In the genomic region with DNA sequence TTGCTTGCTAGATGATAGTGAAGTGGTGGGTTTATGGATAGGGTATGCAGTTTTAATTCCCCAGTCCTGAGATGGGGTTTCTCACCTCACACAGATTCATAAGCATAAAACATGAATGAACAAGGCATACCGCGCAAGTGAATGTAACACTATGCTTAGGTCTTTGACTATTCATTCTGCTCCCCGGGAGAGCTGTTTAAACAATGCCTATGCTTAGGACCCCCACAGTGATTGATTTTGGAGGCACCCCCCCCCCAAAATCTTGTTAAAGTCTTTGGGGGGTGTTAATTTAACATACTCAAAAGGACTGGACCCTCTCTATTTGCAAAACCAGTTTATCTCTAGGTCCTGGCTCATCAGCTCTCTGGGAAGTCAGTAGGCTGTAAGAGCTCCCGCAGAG, we compare ENCODE assay signal across 10 mouse cellular contexts. TPM values are rescaled to one million over a fixed set of nuclear protein-coding genes. Genes with fewer than 3 reads are reported as not detected.
DNase-seq lines count a peak whose midpoint lies in the region; ATAC-seq and TF ChIP-seq lines count a peak whose summit lies in the region.
"Had no signal": no experiment of that assay in that cellular context is flagged by ENCODE, and none has a peak within 500 bp of the region (broad histone marks: within the 10 kb centered on the region; RNA-seq: fewer than 3 reads in every experiment).

No protein-coding gene starts in this region.

- H3K27ac ChIP-seq in heart, postnatal 0 days (ENCODE audit: low read depth) = no peak overlapping the region
- H3K27ac ChIP-seq in embryonic facial prominence, embryonic 15.5 days (replicated peaks) = peak overlapping the region; percentile 63; the same call in 1 of the 2 replicates
- H3K27ac ChIP-seq in intestine, embryonic 16.5 days (ENCODE audit: low read length) = no peak overlapping the region

- H3K27me3 ChIP-seq in heart, postnatal 0 days (ENCODE audit: control insufficient read depth, insufficient read depth, low read length) = no peaks in the 10 kb centered on the region
- H3K27me3 ChIP-seq in embryonic facial prominence, embryonic 15.5 days = no peaks in the 10 kb centered on the region
- H3K27me3 ChIP-seq in intestine, embryonic 16.5 days (replicated peaks; ENCODE audit: control insufficient read depth, insufficient read depth, low read length) = no peaks in the 10 kb centered on the region

- no peaks in the 10 kb centered on the region for H3K4me1 ChIP-seq in heart, postnatal 0 days (ENCODE audit: control insufficient read depth, insufficient read depth)
- no peaks in the 10 kb centered on the region for H3K4me1 ChIP-seq in embryonic facial prominence, embryonic 15.5 days
- no peaks in the 10 kb centered on the region for H3K4me1 ChIP-seq in intestine, embryonic 16.5 days (ENCODE audit: control insufficient read depth, insufficient read depth, low read length)

- TF ChIP-seq EP300 in heart, postnatal 0 days (IDR thresholded peaks at IDR 0.05; ENCODE audit: low read depth) = no peak

- no peak for TF ChIP-seq CTCF in heart, postnatal 0 days (IDR thresholded peaks at IDR 0.05; ENCODE audit: low read depth)

- WGBS in heart, postnatal 0 days = 44% methylated on average over 4 of the region's 4 CpGs
- 52% methylated on average over 4 of the region's 4 CpGs for WGBS in embryonic facial prominence, embryonic 15.5 days
- 48% methylated on average over 4 of the region's 4 CpGs for WGBS in intestine, embryonic 16.5 days

- no peak for ATAC-seq in heart, postnatal 0 days (ENCODE audit: insufficient read depth, low read depth)
- ATAC-seq in embryonic facial prominence, embryonic 15.5 days (ENCODE audit: insufficient number of reproducible peaks, low FRiP score, low TSS enrichment, low read depth) = no peak
- ATAC-seq in intestine, embryonic 16.5 days = no peak

- no peaks in the 10 kb centered on the region for H3K36me3 ChIP-seq in heart, postnatal 0 days (replicated peaks; ENCODE audit: control insufficient read depth, insufficient read depth, low read length)
- H3K36me3 ChIP-seq in embryonic facial prominence, embryonic 15.5 days = no peaks in the 10 kb centered on the region
- no peaks in the 10 kb centered on the region for H3K36me3 ChIP-seq in intestine, embryonic 16.5 days (ENCODE audit: control insufficient read depth, insufficient read depth, low read length)

- DNase-seq in heart, postnatal 0 days (ENCODE audit: low spot score) = no peak
- DNase-seq in heart, postnatal 25 days (ENCODE audit: low spot score) = no peak
- peak; percentile 26 for DNase-seq in neural tube, embryonic 10.5 days (ENCODE audit: extremely low spot score, low spot score)
- DNase-seq in urinary bladder, postnatal 14 days (ENCODE audit: low spot score) = no peak
- no peak for DNase-seq in adrenal gland, postnatal 14 days
- DNase-seq in adrenal gland, adult 8-10 months = no peak
- DNase-seq: lung, adult 2 months had no signal

- no peak overlapping the region; the same call in 1 of the 2 replicates for H3K9ac ChIP-seq in heart, postnatal 0 days (replicated peaks; ENCODE audit: low read depth, low read length)
- 0 out of 2 replicates have a peak overlapping the region, but pooled peaks have one; percentile 10 for H3K9ac ChIP-seq in embryonic facial prominence, embryonic 15.5 days
- H3K9ac ChIP-seq in intestine, embryonic 16.5 days (ENCODE audit: low read depth, low read length) = no peak overlapping the region

- intact Hi-C loops in heart, postnatal 25 days (cut with DNase I) = loop anchor here (5.0 kb wide), 1 partner anchor 190 kb away; no protein-coding TSS in a partner anchor

- 0 out of 2 replicates have a peak, but pooled peaks cover 14% of the 10 kb centered on the region for H3K9me3 ChIP-seq in heart, postnatal 0 days (replicated peaks; ENCODE audit: control insufficient read depth, low read length)
- H3K9me3 ChIP-seq in embryonic facial prominence, embryonic 15.5 days (replicated peaks) = peaks cover 31% of the 10 kb centered on the region
- H3K9me3 ChIP-seq in intestine, embryonic 16.5 days (ENCODE audit: control insufficient read depth, low read length) = peaks cover 26% of the 10 kb centered on the region

- peak overlapping the region; percentile 64 for H3K4me2 ChIP-seq in heart, postnatal 0 days (ENCODE audit: low read depth, low read length)
- H3K4me2 ChIP-seq in embryonic facial prominence, embryonic 15.5 days (replicated peaks) = peak overlapping the region; percentile 49
- peak overlapping the region; percentile 37; the same call in 1 of the 2 replicates for H3K4me2 ChIP-seq in intestine, embryonic 16.5 days (ENCODE audit: low read depth, low read length)

- H3K4me3 ChIP-seq in heart, postnatal 0 days (ENCODE audit: low read depth, low read length) = peak overlapping the region; percentile 61
- H3K4me3 ChIP-seq in embryonic facial prominence, embryonic 15.5 days (replicated peaks) = peak overlapping the region; percentile 55
- peak overlapping the region; percentile 29 for H3K4me3 ChIP-seq in intestine, embryonic 16.5 days (ENCODE audit: low read length)

RNA-seq across cellular contexts. Expression of a gene that starts 1.6 kb away (rescaled TPM):
- 3.1 and 3.2 TPM in 2 replicates for total RNA-seq in heart, postnatal 0 days (2014; rRNA removed; ENCODE audit: low replicate concordance)
- 1.7 and 2.2 TPM in 2 replicates for polyA plus RNA-seq in heart, postnatal 0 days (2015; fragmentation: Nextera tagmentation; extraction: Ambion mirVana)
- under 1 TPM; 0.10 to 0.11 TPM for total RNA-seq in heart, postnatal 25 days (2021)
- 9.3 and 9.9 TPM in 2 replicates for polyA plus RNA-seq in embryonic facial prominence, embryonic 15.5 days (2015; fragmentation: Nextera tagmentation; extraction: Ambion mirVana)
- polyA plus RNA-seq in intestine, embryonic 16.5 days (2015; fragmentation: Nextera tagmentation; extraction: Ambion mirVana) = 2.6 and 3.5 TPM in 2 replicates
- 2.3 and 2.7 TPM in 2 replicates for total RNA-seq in adrenal gland, postnatal 14 days (2021)
- 1 to 10 TPM; 1.6 to 2.0 (median 1.8) TPM for total RNA-seq in adrenal gland, adult 8-10 months (2022)
- polyA plus RNA-seq: gonadal fat pad, adult 2 months had no signal

RNA-seq across cellular contexts. Expression of a gene that starts 1.7 kb away (rescaled TPM):
- 53.7 and 55.9 TPM in 2 replicates for total RNA-seq in heart, postnatal 0 days (2014; rRNA removed; ENCODE audit: low replicate concordance)
- polyA plus RNA-seq in heart, postnatal 0 days (2015; fragmentation: Nextera tagmentation; extraction: Ambion mirVana) = 26.3 and 28.5 TPM in 2 replicates
- 10 to 100 TPM; 14.9 to 16.3 TPM for total RNA-seq in heart, postnatal 25 days (2021)
- polyA plus RNA-seq in embryonic facial prominence, embryonic 15.5 days (2015; fragmentation: Nextera tagmentation; extraction: Ambion mirVana) = 213 and 237 TPM in 2 replicates
- 58.6 and 63.3 TPM in 2 replicates for polyA plus RNA-seq in intestine, embryonic 16.5 days (2015; fragmentation: Nextera tagmentation; extraction: Ambion mirVana)
- 62.7 and 74.1 TPM in 2 replicates for total RNA-seq in adrenal gland, postnatal 14 days (2021)
- 10 to 100 TPM; 34.9 to 51.0 (median 38.2) TPM for total RNA-seq in adrenal gland, adult 8-10 months (2022)

RNA-seq across cellular contexts. Expression of a gene that starts 35.7 kb away (rescaled TPM):
- 5.6 and 10.7 TPM in 2 replicates for total RNA-seq in heart, postnatal 0 days (2014; rRNA removed; ENCODE audit: low replicate concordance)
- polyA plus RNA-seq in heart, postnatal 0 days (2015; fragmentation: Nextera tagmentation; extraction: Ambion mirVana) = 1.3 and 1.6 TPM in 2 replicates
- total RNA-seq in heart, postnatal 25 days (2021) = 1 to 10 TPM; 5.6 to 6.0 TPM
- 14.8 and 16.5 TPM in 2 replicates for polyA plus RNA-seq in embryonic facial prominence, embryonic 15.5 days (2015; fragmentation: Nextera tagmentation; extraction: Ambion mirVana)
- polyA plus RNA-seq in intestine, embryonic 16.5 days (2015; fragmentation: Nextera tagmentation; extraction: Ambion mirVana) = 3.0 TPM in 2 replicates
- 14.4 and 19.7 TPM in 2 replicates for total RNA-seq in adrenal gland, postnatal 14 days (2021)
- 1 to 10 TPM; 2.5 to 4.0 (median 3.0) TPM for total RNA-seq in adrenal gland, adult 8-10 months (2022)
